Mouse (Mus musculus) liver, embryonic 12.5 days (tissue): ENCODE measurements around the gene Wwox. TPM values are rescaled to one million over a fixed set of nuclear protein-coding genes. Genes with fewer than 3 reads are reported as not detected.
A peak's percentile ranks its signal among the peaks of the same experiment; 100 is the strongest.

Source experiments
- ATAC-seq: fragments of 200-750 bp; cut with Nextera tagmentation; 2 replicates; pipeline ENCODE4 v1.8.0; 2017; ENCODE audit warnings: moderate number of reproducible peaks, mild to moderate bottlenecking, moderate library complexity
- H3K27ac ChIP-seq: fragments of 300-500 bp; sonication (generic); 2 replicates; pipeline ENCODE4 v1.5.1; 2016; ENCODE audit warnings: mild to moderate bottlenecking
- H3K27me3 ChIP-seq: fragments of 300-500 bp; sonication (generic); replicated peaks from 2 replicates; pipeline ENCODE4 v1.6.1; 2016; ENCODE audit warnings: mild to moderate bottlenecking, moderate library complexity
- H3K36me3 ChIP-seq: fragments of 300-500 bp; sonication (generic); 2 replicates; pipeline ENCODE4 v1.6.1; 2016; ENCODE audit warnings: mild to moderate bottlenecking, moderate library complexity
- H3K4me1 ChIP-seq: fragments of 300-500 bp; sonication (generic); 2 replicates; pipeline ENCODE4 v1.6.1; 2016
- H3K4me2 ChIP-seq: fragments of 300-500 bp; sonication (generic); 2 replicates; pipeline ENCODE4 v1.6.1; 2016; ENCODE audit warnings: mild to moderate bottlenecking, moderate library complexity
- H3K4me3 ChIP-seq: fragments of 300-500 bp; sonication (generic); 2 replicates; pipeline ENCODE4 v1.5.1; 2016; ENCODE audit warnings: mild to moderate bottlenecking, moderate library complexity
- H3K9ac ChIP-seq: fragments of 300-500 bp; sonication (generic); 2 replicates; pipeline ENCODE4 v1.6.1; 2016; ENCODE audit warnings: mild to moderate bottlenecking, moderate library complexity
- H3K9me3 ChIP-seq: fragments of 300-500 bp; sonication (generic); replicated peaks from 2 replicates; pipeline ENCODE4 v1.6.1; 2016; ENCODE audit warnings: mild to moderate bottlenecking, moderate library complexity
- WGBS: fragments of 180-500 bp; shearing (Covaris S2); methylation state at CpG from one replicate; pipeline ENCODE4 v1.1.7; 2016; ENCODE audit not compliant: insufficient replicate concordance; 5-methylcytosine and 5-hydroxymethylcytosine counted together
- polyA plus RNA-seq: library from polyadenylated mRNA; unstranded; fragments of >200 nt; fragmentation: Nextera tagmentation; extraction: Ambion mirVana; gene quantifications from 2 replicates; pipeline ENCODE4 v1.2.1, GENCODE M21; 2016

Wwox gene
- polyA plus RNA-seq, 1 experiment from 2014 or later: 5.2 TPM

- H3K27me3 ChIP-seq: no peaks in the 10 kb centered on the region
- H3K9ac ChIP-seq: no peak overlapping the region
- H3K4me1 ChIP-seq: peaks cover 16% of the 10 kb centered on the region
- 51% methylated on average over 4 of the region's 4 CpGs for WGBS
- no peak for ATAC-seq
- H3K4me2 ChIP-seq: no peak overlapping the region
- H3K27ac ChIP-seq: no peak overlapping the region
- H3K4me3 ChIP-seq: no peak overlapping the region
- no peaks in the 10 kb centered on the region for H3K9me3 ChIP-seq
- H3K36me3 ChIP-seq: peaks cover 5% of the 10 kb centered on the region; the same call in 1 of the 2 replicates
Measured at GRCm38 (mm10) chr8:114441616-114442015, 2.2 kb downstream of the Wwox start.

- H3K36me3 ChIP-seq: peaks cover 36% of the 10 kb centered on the region
- H3K9me3 ChIP-seq: no peaks in the 10 kb centered on the region
- no peak overlapping the region for H3K4me3 ChIP-seq
- no peak overlapping the region for H3K27ac ChIP-seq
- no peak overlapping the region for H3K4me2 ChIP-seq
- no peak for ATAC-seq
- WGBS: 72% methylated on average over 7 of the region's 7 CpGs
- no peak overlapping the region for H3K9ac ChIP-seq
- H3K27me3 ChIP-seq: no peaks in the 10 kb centered on the region
- H3K4me1 ChIP-seq: no peaks in the 10 kb centered on the region
Measured at GRCm38 (mm10) chr8:114446884-114447283, 7.4 kb downstream of the Wwox start.

GRCm38 (mm10) chr8:114452278-114452677 lies 12.8 kb downstream of the Wwox start:
- no peak overlapping the region for H3K9ac ChIP-seq

GRCm38 (mm10) chr8:114452781-114453221 lies 13.3 kb downstream of the Wwox start:
- Histone ChIP-seq H3K27ac (no peak overlapping the region), H3K4me2 (no peak overlapping the region), H3K4me1 (no peaks in the 10 kb centered on the region), H3K9me3 (no peaks in the 10 kb centered on the region), H3K27me3 (no peaks in the 10 kb centered on the region), H3K4me3 (no peak overlapping the region), H3K36me3 (peaks cover 30% of the 10 kb centered on the region), H3K9ac (no peak overlapping the region)
- ATAC-seq: no peak
- WGBS: 26% methylated on average over 9 of the region's 9 CpGs

More at GRCm38 (mm10) chr8:114452278-114452677, 12.8 kb downstream of the Wwox start:
- no peaks in the 10 kb centered on the region for H3K4me1 ChIP-seq
- WGBS: 81% methylated on average over 8 of the region's 8 CpGs
- ATAC-seq: no peak
- no peak overlapping the region for H3K27ac ChIP-seq
- H3K27me3 ChIP-seq: no peaks in the 10 kb centered on the region
- no peaks in the 10 kb centered on the region for H3K9me3 ChIP-seq
- no peak overlapping the region for H3K4me3 ChIP-seq
- no peak overlapping the region for H3K4me2 ChIP-seq
- H3K36me3 ChIP-seq: peaks cover 31% of the 10 kb centered on the region

GRCm38 (mm10) chr8:114455302-114455701 lies 15.8 kb downstream of the Wwox start:
- no peaks in the 10 kb centered on the region for H3K27me3 ChIP-seq
- no peak overlapping the region for H3K4me3 ChIP-seq
- no peak overlapping the region for H3K9ac ChIP-seq
- no peaks in the 10 kb centered on the region for H3K9me3 ChIP-seq
- H3K36me3 ChIP-seq: peaks cover 6% of the 10 kb centered on the region; the same call in 1 of the 2 replicates
- WGBS: 80% methylated on average over 8 of the region's 8 CpGs
- H3K4me1 ChIP-seq: no peaks in the 10 kb centered on the region
- no peak for ATAC-seq
- no peak overlapping the region for H3K27ac ChIP-seq
- no peak overlapping the region for H3K4me2 ChIP-seq

GRCm38 (mm10) chr8:114455953-114456352 lies 16.5 kb downstream of the Wwox start:
- peak overlapping the region; percentile 20; the same call in 1 of the 2 replicates for H3K4me2 ChIP-seq
- 67% methylated on average over 15 of the region's 15 CpGs for WGBS
- no peak overlapping the region for H3K9ac ChIP-seq
- no peaks in the 10 kb centered on the region for H3K27me3 ChIP-seq
- no peaks in the 10 kb centered on the region for H3K9me3 ChIP-seq
- H3K4me3 ChIP-seq: no peak overlapping the region
- no peaks in the 10 kb centered on the region for H3K36me3 ChIP-seq
- no peak overlapping the region for H3K27ac ChIP-seq
- no peaks in the 10 kb centered on the region for H3K4me1 ChIP-seq
- no peak for ATAC-seq

- ATAC-seq: no peak
- H3K4me2 ChIP-seq: no peak overlapping the region
- 75% methylated on average over 25 of the region's 25 CpGs for WGBS
Measured at GRCm38 (mm10) chr8:114458113-114458784, 18.8 kb downstream of the Wwox start.

GRCm38 (mm10) chr8:114460600-114460999 lies 21.1 kb downstream of the Wwox start:
- Histone ChIP-seq H3K9me3 (no peaks in the 10 kb centered on the region), H3K27ac (no peak overlapping the region), H3K36me3 (no peaks in the 10 kb centered on the region), H3K4me2 (no peak overlapping the region), H3K9ac (no peak overlapping the region), H3K27me3 (no peaks in the 10 kb centered on the region), H3K4me3 (no peak overlapping the region), H3K4me1 (no peaks in the 10 kb centered on the region)
- WGBS: 51% methylated on average over 5 of the region's 5 CpGs
- no peak for ATAC-seq

More at GRCm38 (mm10) chr8:114458113-114458784, 18.8 kb downstream of the Wwox start:
- Histone ChIP-seq H3K9me3 (no peaks in the 10 kb centered on the region), H3K4me3 (no peak overlapping the region), H3K27ac (no peak overlapping the region), H3K27me3 (no peaks in the 10 kb centered on the region), H3K4me1 (no peaks in the 10 kb centered on the region), H3K36me3 (no peaks in the 10 kb centered on the region), H3K9ac (no peak overlapping the region)

GRCm38 (mm10) chr8:114462591-114462990 lies 23.1 kb downstream of the Wwox start:
- no peak for ATAC-seq
- no peaks in the 10 kb centered on the region for H3K4me1 ChIP-seq
- WGBS: 88% methylated on average over 11 of the region's 11 CpGs
- no peak overlapping the region for H3K9ac ChIP-seq
- H3K4me3 ChIP-seq: no peak overlapping the region
- H3K27me3 ChIP-seq: no peaks in the 10 kb centered on the region
- no peaks in the 10 kb centered on the region for H3K36me3 ChIP-seq
- H3K9me3 ChIP-seq: no peaks in the 10 kb centered on the region
- H3K27ac ChIP-seq: no peak overlapping the region
- no peak overlapping the region for H3K4me2 ChIP-seq

- Histone ChIP-seq H3K36me3 (no peaks in the 10 kb centered on the region), H3K4me1 (no peaks in the 10 kb centered on the region), H3K27ac (no peak overlapping the region), H3K9me3 (no peaks in the 10 kb centered on the region), H3K4me3 (no peak overlapping the region), H3K9ac (no peak overlapping the region), H3K4me2 (no peak overlapping the region), H3K27me3 (no peaks in the 10 kb centered on the region)
- ATAC-seq: no peak
- 62% methylated on average over 10 of the region's 10 CpGs for WGBS
Measured at GRCm38 (mm10) chr8:114463305-114463704, 23.9 kb downstream of the Wwox start.

GRCm38 (mm10) chr8:114468526-114469207 lies 29.2 kb downstream of the Wwox start:
- Histone ChIP-seq H3K27me3 (no peaks in the 10 kb centered on the region), H3K4me2 (no peak overlapping the region), H3K9ac (no peak overlapping the region), H3K4me3 (no peak overlapping the region), H3K4me1 (no peaks in the 10 kb centered on the region), H3K36me3 (peaks cover 16% of the 10 kb centered on the region), H3K9me3 (no peaks in the 10 kb centered on the region), H3K27ac (no peak overlapping the region)
- ATAC-seq: no peak
- WGBS: 84% methylated on average over 21 of the region's 21 CpGs

- no peaks in the 10 kb centered on the region for H3K9me3 ChIP-seq
- no peaks in the 10 kb centered on the region for H3K4me1 ChIP-seq
- WGBS: 86% methylated on average over 10 of the region's 10 CpGs
- peaks cover 16% of the 10 kb centered on the region for H3K36me3 ChIP-seq
- no peaks in the 10 kb centered on the region for H3K27me3 ChIP-seq
- no peak overlapping the region for H3K4me3 ChIP-seq
- no peak overlapping the region for H3K9ac ChIP-seq
- ATAC-seq: no peak
- no peak overlapping the region for H3K4me2 ChIP-seq
- H3K27ac ChIP-seq: no peak overlapping the region
Measured at GRCm38 (mm10) chr8:114469208-114469590, 29.7 kb downstream of the Wwox start.
